Mouse (Mus musculus) cerebellum, adult 2 months (tissue): ENCODE data around the gene Kcnt1.

ENCODE experiments used
- CTCF ChIP-seq: fragments of 200-500 bp; IDR thresholded peaks from 2 replicates; pipeline ENCODE4 v1.5.1; 2011; ENCODE audit warnings: low read depth, mild to moderate bottlenecking, control low read depth, low read length, moderate library complexity, borderline replicate concordance; ENCODE audit not compliant: insufficient read depth
- POLR2A ChIP-seq: fragments of 200-500 bp; IDR thresholded peaks from 2 replicates; pipeline ENCODE4 v1.6.1; 2011; ENCODE audit warnings: low read length, control low read depth, borderline replicate concordance; ENCODE audit not compliant: insufficient read depth

- no peak for TF ChIP-seq POLR2A
- TF ChIP-seq CTCF, result no peak
Measured at GRCm38 (mm10) chr2:25822806-25823205, 40.7 kb upstream of the Kcnt1 start, which contains the start of gene Lcn9.
